Mouse (Mus musculus) CD8-positive naive resting alpha-beta T cell, adult 2 months (primary cell): ENCODE data around the gene Xrcc3.

Experiments used
- DNase-seq, 2 experiments: peaks; one replicate each; pipeline ENCODE4 v3.0.0; 2022; ENCODE audit warnings: low read depth in 2 of 2, low spot score in 2 of 2

Gene Xrcc3

GRCm38 (mm10) chr12:111813766-111814617 lies at the start of gene Xrcc3, which contains the start of gene Zfyve21:
Xrcc3 (minus strand) TSS chr12:111813873.
Zfyve21 (plus strand) TSS chr12:111814170.
- DNase-seq = peak; percentile 96 to 98

GRCm38 (mm10) chr12:111855448-111855847 lies 41.8 kb upstream of the Xrcc3 start:
- no peak for DNase-seq

- DNase-seq = no peak
These were observed 39.9 kb upstream of the Xrcc3 start for GRCm38 (mm10) chr12:111853546-111853945.

GRCm38 (mm10) chr12:111853011-111853436 lies 39.4 kb upstream of the Xrcc3 start:
- DNase-seq = no peak

- no peak for DNase-seq
These were observed 38.1 kb upstream of the Xrcc3 start for GRCm38 (mm10) chr12:111851745-111852144.

GRCm38 (mm10) chr12:111851235-111851634 lies 37.6 kb upstream of the Xrcc3 start:
- no peak for DNase-seq

- no peak for DNase-seq
These were observed 34.7 kb upstream of the Xrcc3 start for GRCm38 (mm10) chr12:111848300-111848798.

GRCm38 (mm10) chr12:111846815-111847214 lies 33.1 kb upstream of the Xrcc3 start:
- no peak for DNase-seq

GRCm38 (mm10) chr12:111845953-111846352 lies 32.3 kb upstream of the Xrcc3 start:
- DNase-seq = no peak

GRCm38 (mm10) chr12:111843470-111843869 lies 29.8 kb upstream of the Xrcc3 start:
- no peak for DNase-seq

- DNase-seq = no peak
These were observed 29.1 kb upstream of the Xrcc3 start for GRCm38 (mm10) chr12:111842565-111843433.

- no peak for DNase-seq
These were observed 19.8 kb upstream of the Xrcc3 start for GRCm38 (mm10) chr12:111833457-111833856.

GRCm38 (mm10) chr12:111832643-111833042 lies 19.0 kb upstream of the Xrcc3 start:
- no peak for DNase-seq

GRCm38 (mm10) chr12:111830375-111830774 lies 16.7 kb upstream of the Xrcc3 start:
- DNase-seq = no peak

GRCm38 (mm10) chr12:111829954-111830353 lies 16.3 kb upstream of the Xrcc3 start:
- DNase-seq = no peak

- no peak for DNase-seq
These were observed 15.8 kb upstream of the Xrcc3 start for GRCm38 (mm10) chr12:111829447-111829846.

- DNase-seq = no peak
These were observed 13.9 kb upstream of the Xrcc3 start for GRCm38 (mm10) chr12:111827556-111827955.

- no peak for DNase-seq
These were observed 8.3 kb upstream of the Xrcc3 start for GRCm38 (mm10) chr12:111821931-111822330.

- DNase-seq = no peak
These were observed 7.0 kb upstream of the Xrcc3 start for GRCm38 (mm10) chr12:111820708-111821107.

GRCm38 (mm10) chr12:111819936-111820335 lies 6.3 kb upstream of the Xrcc3 start:
- DNase-seq = no peak

GRCm38 (mm10) chr12:111817991-111818390 lies 4.3 kb upstream of the Xrcc3 start:
- no peak for DNase-seq

- DNase-seq = no peak
These were observed 3.3 kb upstream of the Xrcc3 start for GRCm38 (mm10) chr12:111816967-111817366.
